Comparison of ENCODE assay signal across 17 mouse cellular contexts in the genomic region with DNA sequence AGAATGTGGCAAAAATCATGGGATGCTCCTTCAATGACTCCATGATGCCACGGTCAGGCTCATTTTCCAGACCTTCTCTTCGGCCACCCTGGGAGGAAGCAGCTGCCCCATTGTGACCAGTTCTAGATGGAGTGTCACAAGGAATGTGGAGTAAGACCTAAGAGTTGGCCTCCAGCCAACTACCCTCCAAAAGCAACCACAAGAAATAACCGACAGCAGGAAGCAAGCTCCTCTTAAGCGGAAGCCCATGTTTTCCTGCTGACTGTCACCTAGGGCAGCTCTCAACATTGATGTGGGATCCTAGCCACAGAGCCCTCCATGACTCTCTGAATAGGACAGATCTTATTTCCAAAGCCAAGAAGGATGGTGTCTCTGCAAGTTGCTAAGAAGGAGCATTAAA.
DNase-seq lines count a peak whose midpoint lies in the region; ATAC-seq and TF ChIP-seq lines count a peak whose summit lies in the region.
"Had no signal": no experiment of that assay in that cellular context is flagged by ENCODE, and none has a peak within 500 bp of the region (broad histone marks: within the 10 kb centered on the region; RNA-seq: fewer than 3 reads in every experiment).

No protein-coding gene starts in this region.

- peak; percentile 46; the same call in 1 of the 2 replicates for ATAC-seq in lung, embryonic 15.5 days (ENCODE audit: borderline replicate concordance, extremely low read depth, low FRiP score, low TSS enrichment)
- ATAC-seq in kidney, postnatal 0 days (replicated peaks; ENCODE audit: low FRiP score, low read depth): 0 out of 2 replicates have a peak, but pooled peaks have one; percentile 29
- ATAC-seq: hindbrain, embryonic 16.5 days had no signal

- no peak overlapping the region for H3K4me3 ChIP-seq in lung, embryonic 15.5 days
- no peak overlapping the region for H3K4me3 ChIP-seq in kidney, postnatal 0 days (replicated peaks; ENCODE audit: low read depth, low read length)
- H3K4me3 ChIP-seq: erythroblast, embryonic 14.5 days; heart, adult 2 months; limb, embryonic 15.5 days; neural tube, embryonic 13.5 days had no signal

- H3K27ac ChIP-seq in lung, embryonic 15.5 days: no peak overlapping the region
- H3K27ac ChIP-seq in kidney, postnatal 0 days: no peak overlapping the region
- H3K27ac ChIP-seq: heart, adult 2 months; limb, embryonic 15.5 days; neural tube, embryonic 13.5 days had no signal

- H3K9ac ChIP-seq in lung, embryonic 15.5 days: no peak overlapping the region
- no peak overlapping the region for H3K9ac ChIP-seq in kidney, postnatal 0 days (ENCODE audit: low read depth, low read length)
- H3K9ac ChIP-seq: limb, embryonic 15.5 days; neural tube, embryonic 13.5 days had no signal

- 47% methylated on average over 4 of the region's 4 CpGs for WGBS in lung, embryonic 15.5 days
- WGBS in kidney, postnatal 0 days: 63% methylated on average over 4 of the region's 4 CpGs

- no peaks in the 10 kb centered on the region for H3K36me3 ChIP-seq in lung, embryonic 15.5 days
- no peaks in the 10 kb centered on the region for H3K36me3 ChIP-seq in kidney, postnatal 0 days (ENCODE audit: insufficient read depth, low read length)
- H3K36me3 ChIP-seq: limb, embryonic 15.5 days; neural tube, embryonic 13.5 days had no signal

- peak; percentile 39 for DNase-seq in adrenal gland, adult 2 months
- DNase-seq in adrenal gland, adult 18-20 months (ENCODE audit: low spot score in 2 of 2): no peak
- DNase-seq in lung, postnatal 25 days (ENCODE audit: low spot score): no peak
- DNase-seq in kidney, postnatal 0 days (ENCODE audit: low spot score): peak; percentile 61
- peak; percentile 1 for DNase-seq in skeletal muscle tissue, adult 2 months (ENCODE audit: low read depth, low spot score)
- DNase-seq in MN1 (ENCODE audit: low spot score): no peak
- no peak for DNase-seq in left cerebral cortex, adult 11 months (ENCODE audit: low spot score)
- DNase-seq: cerebellum, postnatal 36 days; heart, adult 2 months; midbrain, embryonic 14.5 days; right cerebral cortex, adult 18-20 months; thymus, adult 18-20 months had no signal

- H3K4me1 ChIP-seq in lung, embryonic 15.5 days: no peaks in the 10 kb centered on the region
- H3K4me1 ChIP-seq in kidney, postnatal 0 days (replicated peaks; ENCODE audit: insufficient read depth, low read length): no peaks in the 10 kb centered on the region
- H3K4me1 ChIP-seq: limb, embryonic 15.5 days; neural tube, embryonic 13.5 days had no signal

- no peak for TF ChIP-seq CTCF in kidney, postnatal 0 days (IDR thresholded peaks at IDR 0.05; ENCODE audit: low read depth)

- H3K4me2 ChIP-seq in lung, embryonic 15.5 days: no peak overlapping the region
- no peak overlapping the region for H3K4me2 ChIP-seq in kidney, postnatal 0 days (ENCODE audit: low read length)
- H3K4me2 ChIP-seq: limb, embryonic 15.5 days; neural tube, embryonic 13.5 days had no signal

- no peaks in the 10 kb centered on the region for H3K9me3 ChIP-seq in lung, embryonic 15.5 days
- no peaks in the 10 kb centered on the region for H3K9me3 ChIP-seq in kidney, postnatal 0 days (replicated peaks; ENCODE audit: low read length)
- H3K9me3 ChIP-seq: limb, embryonic 15.5 days; neural tube, embryonic 13.5 days had no signal

- no peaks in the 10 kb centered on the region for H3K27me3 ChIP-seq in lung, embryonic 15.5 days
- H3K27me3 ChIP-seq in kidney, postnatal 0 days (ENCODE audit: insufficient read depth, low read length): no peaks in the 10 kb centered on the region
- H3K27me3 ChIP-seq: limb, embryonic 15.5 days; neural tube, embryonic 13.5 days had no signal

Comparison
In these comparisons a context has a peak if more than half of its experiments do, and no peak if none do; other contexts are left out.
1. DNase-seq: peak in adrenal gland, adult 2 months (single experiment), kidney, postnatal 0 days (single experiment) and skeletal muscle tissue, adult 2 months (single experiment); none in adrenal gland, adult 18-20 months (0 of 2), lung, postnatal 25 days (single experiment), MN1 (single experiment) and left cerebral cortex, adult 11 months (single experiment).